Mouse (Mus musculus) kidney, embryonic 14.5 days (tissue): ENCODE results near the gene Shc1. TPM values are rescaled to one million over a fixed set of nuclear protein-coding genes. Genes with fewer than 3 reads are reported as not detected.

Source experiments
- ATAC-seq: fragments of 200-750 bp; cut with Nextera tagmentation; 2 replicates; pipeline ENCODE4 v1.8.0; 2017; ENCODE audit warnings: moderate number of reproducible peaks, mild to moderate bottlenecking, moderate TSS enrichment, moderate library complexity; ENCODE audit not compliant: low FRiP score, low TSS enrichment
- H3K27ac ChIP-seq: fragments of 300-500 bp; sonication (generic); 2 replicates; pipeline ENCODE4 v1.5.1; 2014; ENCODE audit warnings: low read depth, mild to moderate bottlenecking, low read length, moderate library complexity, mixed read lengths
- H3K27me3 ChIP-seq: fragments of 300-500 bp; sonication (generic); 2 replicates; pipeline ENCODE4 v1.6.1; 2014; ENCODE audit warnings: mild to moderate bottlenecking, low read length; ENCODE audit not compliant: control insufficient read depth, insufficient read depth
- H3K36me3 ChIP-seq: fragments of 300-500 bp; sonication (generic); 2 replicates; pipeline ENCODE4 v1.6.1; 2014; ENCODE audit warnings: low read length, mixed read lengths; ENCODE audit not compliant: control insufficient read depth, insufficient read depth
- H3K4me1 ChIP-seq: fragments of 300-500 bp; sonication (generic); 2 replicates; pipeline ENCODE4 v1.6.1; 2014; ENCODE audit warnings: low read length, mixed read lengths; ENCODE audit not compliant: control insufficient read depth, insufficient read depth
- H3K4me2 ChIP-seq: fragments of 300-500 bp; sonication (generic); replicated peaks from 2 replicates; pipeline ENCODE4 v1.6.1; 2014; ENCODE audit warnings: low read depth, mild to moderate bottlenecking, low read length
- H3K4me3 ChIP-seq: fragments of 300-500 bp; sonication (generic); 2 replicates; pipeline ENCODE4 v1.5.1; 2014; ENCODE audit warnings: mild to moderate bottlenecking, low read length
- H3K9ac ChIP-seq: fragments of 300-500 bp; sonication (generic); 2 replicates; pipeline ENCODE4 v1.6.1; 2014; ENCODE audit warnings: low read depth, mild to moderate bottlenecking, low read length, moderate library complexity
- H3K9me3 ChIP-seq: fragments of 300-500 bp; sonication (generic); 2 replicates; pipeline ENCODE4 v1.6.1; 2016; ENCODE audit warnings: low read length; ENCODE audit not compliant: control insufficient read depth
- WGBS: fragments of 180-500 bp; shearing (Covaris S2); extraction: QIAGEN DNeasy Blood & Tissue Kit; methylation state at CpG from one replicate; pipeline ENCODE4 v1.1.7; 2014; 5-methylcytosine and 5-hydroxymethylcytosine counted together
- polyA plus RNA-seq: library from polyadenylated mRNA; unstranded; fragments of >200 nt; fragmentation: Nextera tagmentation; extraction: Ambion mirVana; gene quantifications from 2 replicates; pipeline ENCODE4 v1.2.1, GENCODE M21; 2014

The Shc1 gene
- polyA plus RNA-seq, 1 experiment from 2014 or later: 64.0 TPM

- WGBS: 89% methylated on average over 9 of the region's 9 CpGs
- Histone ChIP-seq H3K27me3 (no peaks in the 10 kb centered on the region), H3K4me1 (peaks cover 30% of the 10 kb centered on the region), H3K4me3 (no peak overlapping the region), H3K4me2 (no peak overlapping the region), H3K9me3 (no peaks in the 10 kb centered on the region), H3K9ac (no peak overlapping the region), H3K27ac (no peak overlapping the region), H3K36me3 (no peaks in the 10 kb centered on the region; the same call in 1 of the 2 replicates)
- no peak for ATAC-seq
These were observed 36.0 kb upstream of the Shc1 start for GRCm38 (mm10) chr3:89382033-89382882.

DNA sequence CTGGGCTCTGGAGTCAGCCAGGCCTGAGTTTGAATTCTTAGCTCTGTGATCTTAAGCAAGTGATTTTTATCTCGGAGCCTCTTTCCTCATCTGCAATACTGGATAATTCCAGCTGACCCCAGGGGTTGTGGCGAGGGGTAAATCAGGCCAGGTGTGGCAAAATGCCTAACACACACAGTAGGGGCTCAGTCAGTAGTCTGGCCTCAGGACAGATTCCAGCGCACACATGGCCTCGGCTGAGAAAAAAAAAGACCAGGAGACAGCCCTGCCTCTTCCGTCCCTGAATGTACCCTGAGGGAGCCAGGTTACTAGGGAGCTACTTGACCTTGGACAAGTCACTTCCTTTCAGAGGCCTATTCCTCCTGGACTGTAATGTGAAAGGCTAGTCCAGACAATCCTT, 35.3 kb upstream of the Shc1 start:
- WGBS: 75% methylated on average over 5 of the region's 5 CpGs
- Histone ChIP-seq H3K27ac (no peak overlapping the region), H3K27me3 (no peaks in the 10 kb centered on the region), H3K9me3 (no peaks in the 10 kb centered on the region), H3K9ac (no peak overlapping the region), H3K4me2 (no peak overlapping the region), H3K4me1 (peaks cover 31% of the 10 kb centered on the region), H3K36me3 (no peaks in the 10 kb centered on the region; the same call in 1 of the 2 replicates), H3K4me3 (no peak overlapping the region)
- ATAC-seq: no peak

GRCm38 (mm10) chr3:89383651-89384255, 34.5 kb upstream of the Shc1 start:
- H3K4me1 ChIP-seq: peaks cover 26% of the 10 kb centered on the region

DNA sequence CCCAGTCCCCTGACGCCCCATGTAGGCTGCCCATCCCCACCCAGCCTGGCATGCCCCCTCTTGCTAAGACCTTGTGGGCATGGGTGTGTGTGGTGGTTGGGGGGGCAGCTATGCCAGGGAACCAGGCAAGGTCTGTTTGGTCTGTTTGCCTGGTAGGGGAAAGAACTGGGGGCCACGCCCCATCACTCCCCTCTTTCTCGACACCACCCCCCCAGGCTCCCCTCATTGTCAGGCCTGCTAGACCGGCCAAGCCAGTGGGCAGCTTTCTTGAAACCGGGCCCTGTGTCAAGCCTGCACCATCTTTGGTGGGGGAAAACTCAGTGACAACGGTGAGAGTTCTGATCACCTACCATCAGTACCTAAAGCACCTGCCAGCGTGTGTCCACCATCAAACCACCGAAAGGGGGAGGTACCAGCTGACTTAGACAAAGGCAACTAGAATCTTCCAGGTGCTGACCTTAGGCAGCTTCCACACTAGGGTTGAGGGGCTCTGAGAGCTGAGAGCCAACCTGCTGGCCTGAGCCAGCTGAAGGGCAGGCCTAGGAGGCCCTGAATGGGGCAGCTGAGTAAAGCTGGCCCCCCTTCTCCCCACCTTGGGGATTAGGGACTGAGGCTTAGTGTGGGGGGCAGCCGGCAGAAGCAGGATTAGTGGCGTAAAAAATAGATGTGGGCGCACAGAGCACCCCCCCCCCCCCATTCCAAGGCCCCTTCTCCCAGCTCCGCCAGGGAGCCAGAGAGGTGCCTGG, 33.7 kb upstream of the Shc1 start:
- H3K27me3 ChIP-seq: no peaks in the 10 kb centered on the region
- H3K4me3 ChIP-seq: no peak overlapping the region
- H3K4me1 ChIP-seq: peaks cover 22% of the 10 kb centered on the region
- H3K36me3 ChIP-seq: no peaks in the 10 kb centered on the region; the same call in 1 of the 2 replicates
- H3K9me3 ChIP-seq: no peaks in the 10 kb centered on the region
- H3K27ac ChIP-seq: no peak overlapping the region
- no peak overlapping the region for H3K4me2 ChIP-seq
- 73% methylated on average over 12 of the region's 12 CpGs for WGBS
- H3K9ac ChIP-seq: no peak overlapping the region
- ATAC-seq: no peak

More at GRCm38 (mm10) chr3:89383651-89384255, 34.5 kb upstream of the Shc1 start:
- no peaks in the 10 kb centered on the region; the same call in 1 of the 2 replicates for H3K36me3 ChIP-seq
- ATAC-seq: no peak
- H3K27me3 ChIP-seq: no peaks in the 10 kb centered on the region
- H3K27ac ChIP-seq: no peak overlapping the region
- H3K4me3 ChIP-seq: no peak overlapping the region
- H3K4me2 ChIP-seq: no peak overlapping the region
- no peaks in the 10 kb centered on the region for H3K9me3 ChIP-seq
- 85% methylated on average over 5 of the region's 5 CpGs for WGBS
- no peak overlapping the region for H3K9ac ChIP-seq

DNA sequence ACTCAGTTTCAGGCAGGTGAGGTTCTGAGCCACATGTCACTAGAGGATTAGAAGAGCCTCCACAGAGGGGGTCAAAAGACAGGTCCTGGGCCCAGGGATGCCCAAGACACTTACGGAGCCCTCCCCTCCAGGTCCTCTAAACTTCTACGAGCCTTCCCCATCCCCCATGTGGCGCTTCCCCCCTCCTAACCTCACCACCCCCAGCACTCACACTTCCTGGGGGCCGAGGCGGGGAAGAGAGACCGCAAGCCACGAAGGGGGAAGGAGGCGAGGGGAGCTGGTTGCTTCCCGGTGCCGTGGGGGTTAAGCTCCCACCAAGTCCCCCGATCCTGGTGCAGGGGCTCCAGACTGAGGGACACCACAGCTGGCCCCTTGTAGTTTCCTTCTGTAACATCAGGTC, 32.8 kb upstream of the Shc1 start:
- H3K27ac ChIP-seq: no peak overlapping the region
- H3K27me3 ChIP-seq: no peaks in the 10 kb centered on the region
- H3K9ac ChIP-seq: no peak overlapping the region
- H3K4me3 ChIP-seq: no peak overlapping the region
- ATAC-seq: no peak
- WGBS: 50% methylated on average over 11 of the region's 11 CpGs
- H3K4me2 ChIP-seq: no peak overlapping the region
- H3K36me3 ChIP-seq: no peaks in the 10 kb centered on the region; the same call in 1 of the 2 replicates
- no peaks in the 10 kb centered on the region for H3K9me3 ChIP-seq
- H3K4me1 ChIP-seq: peaks cover 27% of the 10 kb centered on the region

DNA sequence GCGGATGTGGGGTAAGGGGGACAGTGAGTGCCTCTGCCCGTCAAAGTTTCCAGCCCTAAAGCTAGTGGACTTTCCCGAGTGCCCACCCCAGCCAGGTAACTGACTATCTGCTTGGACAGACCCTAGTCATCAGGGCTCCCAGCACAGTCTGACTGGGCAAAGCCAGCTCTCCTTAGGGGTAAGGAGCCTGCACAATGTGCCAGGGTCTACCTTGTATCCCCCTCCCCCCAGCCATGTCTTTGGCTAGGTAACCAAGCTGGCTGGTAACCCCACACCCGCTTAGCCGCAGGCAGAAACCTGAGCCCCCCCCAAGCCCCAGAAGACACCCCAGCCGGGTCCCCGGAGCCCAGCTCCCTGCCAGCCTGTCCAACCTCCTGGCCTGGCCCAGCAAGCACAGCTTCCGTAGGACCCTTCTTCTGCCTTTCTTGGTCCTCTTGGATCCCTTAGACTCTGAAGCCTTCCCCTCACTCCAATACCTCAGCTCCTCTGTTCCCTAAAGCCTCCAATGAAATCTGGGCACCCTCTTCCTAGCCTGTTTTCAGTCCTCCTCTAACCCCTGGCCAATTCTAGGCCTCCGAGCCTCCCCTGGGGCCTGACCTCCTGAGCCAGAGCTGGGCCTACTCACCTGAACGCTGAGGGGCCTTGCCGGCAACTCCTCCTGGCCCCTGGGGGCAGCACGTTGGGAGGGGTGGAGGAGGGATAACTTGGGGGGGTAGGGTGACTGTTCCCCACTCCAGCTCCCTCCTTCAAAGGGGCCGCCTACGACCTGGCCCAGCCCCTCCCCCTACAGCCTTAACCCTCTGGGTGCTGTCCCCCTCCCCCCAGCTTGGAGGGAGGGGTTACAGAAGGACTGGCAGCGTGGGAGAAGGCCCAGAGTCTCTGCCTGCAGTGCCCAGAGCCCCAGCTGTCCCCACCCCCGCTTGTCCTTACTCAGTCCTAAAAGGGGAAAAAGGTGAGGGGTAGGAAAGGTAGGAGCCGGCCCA, 31.5 kb upstream of the Shc1 start:
- ATAC-seq: no peak
- Histone ChIP-seq H3K36me3 (no peaks in the 10 kb centered on the region), H3K9ac (peak overlapping the region; percentile 28; the same call in 1 of the 2 replicates), H3K4me2 (no peak overlapping the region), H3K27me3 (no peaks in the 10 kb centered on the region), H3K4me1 (peaks cover 39% of the 10 kb centered on the region), H3K27ac (no peak overlapping the region), H3K4me3 (no peak overlapping the region), H3K9me3 (no peaks in the 10 kb centered on the region)
- WGBS: 41% methylated on average over 17 of the region's 17 CpGs

DNA sequence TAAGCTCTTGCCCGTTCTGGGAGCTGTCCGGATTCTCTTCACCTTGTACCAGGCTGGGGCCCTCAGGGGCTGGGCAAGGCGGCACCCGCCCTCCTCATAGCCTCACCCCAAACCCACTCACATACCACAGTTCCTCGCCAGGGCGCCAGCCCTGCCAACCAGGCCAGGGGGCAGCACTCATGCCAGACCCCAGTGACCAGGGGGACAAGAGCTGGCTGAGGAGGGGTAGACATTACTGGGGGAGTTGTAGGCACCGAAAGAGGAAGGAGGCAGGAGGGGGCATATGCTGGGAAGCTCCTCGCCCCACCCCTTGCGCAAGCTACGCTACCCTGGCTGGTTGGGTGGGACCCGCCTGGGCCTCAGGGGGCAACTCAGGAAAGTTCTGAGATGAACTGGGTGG, 30.6 kb upstream of the Shc1 start:
- no peak for ATAC-seq
- Histone ChIP-seq H3K4me1 (peaks cover 40% of the 10 kb centered on the region), H3K27me3 (no peaks in the 10 kb centered on the region), H3K27ac (no peak overlapping the region), H3K9me3 (no peaks in the 10 kb centered on the region), H3K4me3 (no peak overlapping the region), H3K36me3 (no peaks in the 10 kb centered on the region), H3K9ac (no peak overlapping the region), H3K4me2 (no peak overlapping the region)
- 81% methylated on average over 11 of the region's 11 CpGs for WGBS

DNA sequence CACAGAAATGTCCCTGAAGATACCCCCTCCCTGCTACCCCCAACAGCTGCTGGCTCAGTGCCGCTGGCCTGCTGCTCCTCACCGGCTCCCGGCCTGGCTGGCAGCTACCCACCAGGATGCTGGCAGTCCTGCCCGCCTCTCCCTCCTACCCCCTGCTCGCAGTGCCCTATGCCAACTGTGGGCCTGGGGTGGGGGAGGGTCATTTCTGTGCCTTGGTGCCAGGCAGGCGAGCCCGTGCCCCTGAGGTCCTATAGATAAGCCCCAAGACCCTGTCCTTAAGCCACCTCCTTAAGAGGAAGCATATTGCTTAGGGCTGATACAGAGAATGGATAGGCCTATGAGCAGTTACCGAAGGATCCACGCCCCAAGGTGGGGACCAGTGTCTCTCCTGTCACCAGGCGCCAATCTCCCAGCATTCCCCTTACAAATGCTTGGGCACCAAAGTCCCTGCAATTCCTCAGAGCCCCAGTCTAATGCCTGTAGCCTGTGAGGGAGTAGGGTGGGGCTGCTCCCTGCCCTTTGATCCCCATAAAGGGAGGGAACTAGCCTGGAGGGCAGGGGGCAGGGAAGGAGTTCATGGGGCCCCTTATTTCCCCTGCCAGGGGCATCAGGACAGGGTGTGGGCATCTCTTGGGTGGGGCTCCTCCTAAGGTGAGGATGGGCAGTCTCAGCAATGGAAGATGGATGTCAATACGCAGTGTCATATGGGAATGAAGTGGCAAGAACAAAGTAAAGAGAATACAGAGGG, 29.9 kb upstream of the Shc1 start:
- ATAC-seq: no peak

More for the DNA sequence above, 29.9 kb upstream of the Shc1 start:
- H3K27ac ChIP-seq: no peak overlapping the region
- no peak overlapping the region for H3K4me2 ChIP-seq
- H3K27me3 ChIP-seq: no peaks in the 10 kb centered on the region
- no peaks in the 10 kb centered on the region for H3K36me3 ChIP-seq
- H3K4me1 ChIP-seq: peaks cover 40% of the 10 kb centered on the region
- WGBS: 76% methylated on average over 11 of the region's 11 CpGs
- no peaks in the 10 kb centered on the region for H3K9me3 ChIP-seq
- no peak overlapping the region for H3K4me3 ChIP-seq
- no peak overlapping the region for H3K9ac ChIP-seq
